In the genomic region with DNA sequence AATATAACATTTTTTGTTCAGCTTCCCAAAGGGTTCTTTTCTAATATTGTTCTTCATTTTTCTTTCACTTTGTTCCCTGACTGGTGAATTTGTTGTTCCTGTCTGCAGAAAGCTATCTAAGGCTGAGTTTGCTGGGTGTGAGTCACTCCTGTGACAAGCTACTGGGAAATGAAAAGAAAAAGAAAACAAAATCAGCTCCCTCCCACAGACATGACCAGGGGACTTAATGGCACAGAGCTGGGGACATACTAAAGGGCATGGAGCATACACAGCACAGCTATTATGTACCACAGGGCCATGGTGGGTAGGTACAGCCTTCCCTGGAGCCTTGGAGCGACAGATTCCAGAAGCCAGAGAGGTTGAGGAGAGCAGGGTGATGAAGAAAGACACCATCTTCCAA, we compare ENCODE assay signal across 16 mouse cellular contexts.
DNase-seq lines count a peak whose midpoint lies in the region; ATAC-seq and TF ChIP-seq lines count a peak whose summit lies in the region.
"Had no signal": no experiment of that assay in that cellular context is flagged by ENCODE, and none has a peak within 500 bp of the region (broad histone marks: within the 10 kb centered on the region; RNA-seq: fewer than 3 reads in every experiment).

No protein-coding gene starts in this region.

- H3K27me3 ChIP-seq in embryonic facial prominence, embryonic 15.5 days, result no peaks in the 10 kb centered on the region
- H3K27me3 ChIP-seq in embryonic facial prominence, embryonic 10.5 days (replicated peaks; ENCODE audit: low read depth, poor library complexity, severe bottlenecking), result no peaks in the 10 kb centered on the region
- H3K27me3 ChIP-seq in kidney, embryonic 15.5 days, result no peaks in the 10 kb centered on the region

- H3K4me1 ChIP-seq in embryonic facial prominence, embryonic 15.5 days, result peaks cover 2% of the 10 kb centered on the region; the same call in 1 of the 2 replicates
- H3K4me1 ChIP-seq in embryonic facial prominence, embryonic 10.5 days, result 0 out of 2 replicates have a peak, but pooled peaks cover 2% of the 10 kb centered on the region
- peaks cover 9% of the 10 kb centered on the region for H3K4me1 ChIP-seq in kidney, embryonic 15.5 days
- peaks cover 7% of the 10 kb centered on the region for H3K4me1 ChIP-seq in embryonic fibroblast, embryonic 13.5 days (ENCODE audit: control insufficient read depth, insufficient read depth, low read length)

- no peak overlapping the region for H3K4me3 ChIP-seq in embryonic facial prominence, embryonic 15.5 days (replicated peaks)
- H3K4me3 ChIP-seq in embryonic facial prominence, embryonic 10.5 days, result no peak overlapping the region
- no peak overlapping the region for H3K4me3 ChIP-seq in kidney, embryonic 15.5 days (replicated peaks)
- no peak overlapping the region for H3K4me3 ChIP-seq in embryonic fibroblast, embryonic 13.5 days (ENCODE audit: insufficient read depth, low read length)
- H3K4me3 ChIP-seq: erythroblast, embryonic 14.5 days had no signal

- H3K9ac ChIP-seq in embryonic facial prominence, embryonic 15.5 days, result no peak overlapping the region
- no peak overlapping the region for H3K9ac ChIP-seq in kidney, embryonic 15.5 days

- 0 out of 2 replicates have a peak overlapping the region, but pooled peaks have one; percentile 8 for H3K27ac ChIP-seq in embryonic facial prominence, embryonic 15.5 days (replicated peaks)
- H3K27ac ChIP-seq in embryonic facial prominence, embryonic 10.5 days (replicated peaks), result no peak overlapping the region
- H3K27ac ChIP-seq in kidney, embryonic 15.5 days, result 0 out of 2 replicates have a peak overlapping the region, but pooled peaks have one; percentile 11
- H3K27ac ChIP-seq in embryonic fibroblast, embryonic 13.5 days (ENCODE audit: insufficient read depth, low read length), result peak overlapping the region; percentile 58

- DNase-seq in embryonic facial prominence, embryonic 10.5 days (ENCODE audit: low spot score), result no peak
- no peak for DNase-seq in kidney, postnatal 10 days
- DNase-seq in 3T3-L1 (ENCODE audit: low read depth, low spot score), result peak; percentile 70
- no peak for DNase-seq in layer of hippocampus, postnatal 25 days (ENCODE audit: extremely low spot score in 1 of 2, low spot score in 1 of 2)
- no peak for DNase-seq in frontal cortex, postnatal 14 days (ENCODE audit: low spot score in 2 of 2)
- DNase-seq: adrenal gland, adult 8-10 months; cerebellum, adult 11-12 months; kidney, adult 18-20 months; layer of hippocampus, adult 9-11 months; left cerebral cortex, postnatal 4 days; right cerebral cortex, postnatal 4 days; thymus, postnatal 25 days had no signal

- no peak for TF ChIP-seq CTCF in embryonic fibroblast, embryonic 13.5 days (IDR thresholded peaks at IDR 0.05; ENCODE audit: borderline replicate concordance, insufficient read depth, low read length)

- ATAC-seq in embryonic facial prominence, embryonic 15.5 days (ENCODE audit: insufficient number of reproducible peaks, low FRiP score, low TSS enrichment, low read depth), result no peak
- 0 out of 2 replicates have a peak, but pooled peaks have one; percentile 33 for ATAC-seq in kidney, embryonic 15.5 days (replicated peaks; ENCODE audit: low FRiP score)

- no peak overlapping the region for H3K4me2 ChIP-seq in embryonic facial prominence, embryonic 15.5 days (replicated peaks)
- no peak overlapping the region for H3K4me2 ChIP-seq in kidney, embryonic 15.5 days

- WGBS in embryonic facial prominence, embryonic 15.5 days, result 93% methylated on average over 1 of the region's 1 CpGs
- 94% methylated on average over 1 of the region's 1 CpGs for WGBS in embryonic facial prominence, embryonic 10.5 days
- 85% methylated on average over 1 of the region's 1 CpGs for WGBS in kidney, embryonic 15.5 days

- TF ChIP-seq POLR2A in embryonic fibroblast, embryonic 13.5 days (IDR thresholded peaks at IDR 0.05; ENCODE audit: low read depth, low read length), result no peak

- no peaks in the 10 kb centered on the region for H3K9me3 ChIP-seq in embryonic facial prominence, embryonic 15.5 days (replicated peaks)
- no peaks in the 10 kb centered on the region for H3K9me3 ChIP-seq in embryonic facial prominence, embryonic 10.5 days
- H3K9me3 ChIP-seq in kidney, embryonic 15.5 days (replicated peaks), result no peaks in the 10 kb centered on the region

- H3K36me3 ChIP-seq in embryonic facial prominence, embryonic 15.5 days, result no peaks in the 10 kb centered on the region
- 0 out of 2 replicates have a peak, but pooled peaks cover 3% of the 10 kb centered on the region for H3K36me3 ChIP-seq in embryonic facial prominence, embryonic 10.5 days (replicated peaks)
- no peaks in the 10 kb centered on the region for H3K36me3 ChIP-seq in kidney, embryonic 15.5 days
